Mouse (Mus musculus): ENCODE results near the gene Lig1.

GRCm38 (mm10) chr7:13290041-13290675, 13.1 kb downstream of the Lig1 start:
- TF ChIP-seq POLR2A (IDR thresholded peaks at IDR 0.05; ENCODE audit: borderline replicate concordance, control insufficient read depth, low read depth, low read length) = no peak
- no peak for TF ChIP-seq CTCF (IDR thresholded peaks at IDR 0.05; ENCODE audit: control insufficient read depth, insufficient read depth, low read length)
